Mouse (Mus musculus) mouse trophoblast stem cell (cell line): ENCODE measurements around the gene Dhrs7c.

Experiments
- in situ Hi-C, 2 experiments: fragments of 300-500 bp; cut with MseI, MboI; formaldehyde crosslinking; loops; 2 replicates in 1 of 2; 3 replicates in 1 of 2; pipeline ENCODE4 v1.15.1; 2025

Dhrs7c gene

GRCm38 (mm10) chr11:67839810-67840209, 41.8 kb downstream of the Dhrs7c start:
- in situ Hi-C loops, result no loop called here

GRCm38 (mm10) chr11:67845193-67845592, 47.2 kb downstream of the Dhrs7c start:
- in situ Hi-C loops, result no loop called here

GRCm38 (mm10) chr11:67851770-67852169, 53.8 kb downstream of the Dhrs7c start:
- in situ Hi-C loops, result no loop called here

- in situ Hi-C loops, result no loop called here
Measured at GRCm38 (mm10) chr11:67853996-67854395, 56.0 kb downstream of the Dhrs7c start.

- in situ Hi-C loops, result no loop called here
Measured at GRCm38 (mm10) chr11:67855035-67855434, 57.0 kb downstream of the Dhrs7c start.

- in situ Hi-C loops, result no loop called here
Measured at GRCm38 (mm10) chr11:67858518-67858917, 60.5 kb downstream of the Dhrs7c start.

GRCm38 (mm10) chr11:67860743-67861398, 62.9 kb downstream of the Dhrs7c start:
- in situ Hi-C loops, result no loop called here

- in situ Hi-C loops, result no loop called here
Measured at GRCm38 (mm10) chr11:67861399-67861838, 63.4 kb downstream of the Dhrs7c start.

GRCm38 (mm10) chr11:67865100-67865499, 67.1 kb downstream of the Dhrs7c start:
- in situ Hi-C loops, result no loop called here
